Mouse (Mus musculus) forebrain, embryonic 10.5 days (tissue): ENCODE data around the gene Qrfp. TPM values are rescaled to one million over a fixed set of nuclear protein-coding genes. Genes with fewer than 3 reads are reported as not detected.

Source experiments
- DNase-seq: peaks from one replicate; pipeline ENCODE4 v3.0.0-alpha.2; 2017; ENCODE audit warnings: low spot score; ENCODE audit errors: extremely low spot score
- H3K27ac ChIP-seq: fragments of 300-500 bp; sonication (generic); 2 replicates; pipeline ENCODE4 v1.5.1; 2016; ENCODE audit warnings: mild to moderate bottlenecking
- H3K27me3 ChIP-seq: fragments of 300-500 bp; sonication (generic); 2 replicates; pipeline ENCODE4 v1.6.1; 2016; ENCODE audit warnings: mild to moderate bottlenecking; ENCODE audit not compliant: poor library complexity, severe bottlenecking
- H3K36me3 ChIP-seq: fragments of 300-500 bp; sonication (generic); replicated peaks from 2 replicates; pipeline ENCODE4 v1.6.1; 2016; ENCODE audit warnings: mild to moderate bottlenecking, moderate library complexity
- H3K4me1 ChIP-seq: fragments of 300-500 bp; sonication (generic); 2 replicates; pipeline ENCODE4 v1.6.1; 2016
- H3K4me3 ChIP-seq: fragments of 300-500 bp; sonication (generic); 2 replicates; pipeline ENCODE4 v1.5.1; 2016; ENCODE audit warnings: mild to moderate bottlenecking, moderate library complexity
- H3K9me3 ChIP-seq: fragments of 300-500 bp; sonication (generic); 2 replicates; pipeline ENCODE4 v1.6.1; 2016; ENCODE audit warnings: mild to moderate bottlenecking, moderate library complexity
- WGBS: fragments of 180-500 bp; shearing (Covaris S2); methylation state at CpG from one replicate; pipeline ENCODE4 v1.1.7; 2016; 5-methylcytosine and 5-hydroxymethylcytosine counted together
- polyA plus RNA-seq: library from polyadenylated mRNA; unstranded; fragments of >200 nt; fragmentation: Nextera tagmentation; extraction: Ambion mirVana; gene quantifications from 2 replicates; pipeline ENCODE4 v1.2.1, GENCODE M21; 2016

The Qrfp gene
- 0.09 and 0.14 TPM in 2 replicates for polyA plus RNA-seq

DNA sequence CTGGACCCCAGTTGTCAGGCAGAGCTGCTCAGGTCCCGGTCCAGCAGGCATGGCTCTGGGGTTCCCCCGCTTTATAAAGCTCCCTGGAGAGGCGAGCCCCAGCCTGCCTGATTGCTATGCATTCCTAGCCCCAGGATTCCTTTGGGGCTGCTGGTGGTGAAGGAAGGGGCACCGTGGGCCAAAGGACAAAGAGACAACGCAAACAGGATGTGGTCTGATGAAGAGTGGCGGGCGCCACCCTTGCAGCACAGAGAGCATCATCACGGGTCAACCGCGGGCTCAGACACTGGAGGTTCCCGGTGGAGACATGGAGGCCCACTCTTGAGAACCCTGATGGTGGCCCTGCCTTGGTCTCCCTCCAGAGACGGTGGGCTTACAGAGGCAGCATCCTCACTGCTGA, at the start of gene Qrfp:
Qrfp (minus strand) TSS at position 137 of the 400 bp plus-strand sequence.
- DNase-seq, result no peak
- Histone ChIP-seq H3K27ac (peak within 1 kb of the TSS; percentile 20; the same call in 1 of the 2 replicates), H3K9me3 (no peaks in the 10 kb centered on the region), H3K36me3 (no peaks in the 10 kb centered on the region; the same call in 1 of the 2 replicates), H3K4me1 (peaks cover 62% of the 10 kb centered on the region), H3K27me3 (peaks cover 33% of the 10 kb centered on the region; the same call in 1 of the 2 replicates), H3K4me3 (no peak within 1 kb of the TSS)
- WGBS, result 42% methylated on average over 12 of the region's 12 CpGs

DNA sequence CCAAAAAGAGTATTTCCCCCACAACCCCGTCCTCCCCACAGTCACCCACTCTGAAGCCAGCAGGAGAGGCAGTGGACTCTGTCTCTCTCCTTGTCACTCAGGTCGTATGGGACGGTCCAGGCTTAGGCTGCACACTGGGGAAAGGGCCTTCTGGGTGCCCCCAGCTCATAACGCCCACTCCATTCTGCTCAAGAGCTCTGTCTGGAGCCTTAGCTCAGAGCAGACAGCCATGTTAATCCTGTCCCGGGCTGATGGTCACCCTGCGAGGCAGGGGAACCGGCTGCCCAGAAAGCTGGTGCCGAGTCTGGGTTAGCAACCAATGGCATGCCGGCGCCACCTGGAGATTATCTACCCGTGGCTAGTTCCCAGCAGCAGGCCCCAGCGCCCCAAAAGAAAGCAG, 48.1 kb upstream of the Qrfp start:
- Histone ChIP-seq H3K27ac (peak overlapping the region; percentile 51), H3K9me3 (no peaks in the 10 kb centered on the region), H3K4me3 (peak overlapping the region; percentile 29), H3K27me3 (peaks cover 53% of the 10 kb centered on the region), H3K4me1 (peaks cover 45% of the 10 kb centered on the region), H3K36me3 (no peaks in the 10 kb centered on the region)
- 8% methylated on average over 12 of the region's 12 CpGs for WGBS
- no peak for DNase-seq

- DNase-seq, result no peak
- H3K4me1 ChIP-seq, result peaks cover 37% of the 10 kb centered on the region
- peaks cover 50% of the 10 kb centered on the region for H3K27me3 ChIP-seq
- H3K36me3 ChIP-seq, result no peaks in the 10 kb centered on the region
- H3K4me3 ChIP-seq, result no peak overlapping the region
- 84% methylated on average over 6 of the region's 6 CpGs for WGBS
- no peaks in the 10 kb centered on the region for H3K9me3 ChIP-seq
- H3K27ac ChIP-seq, result no peak overlapping the region
Measured at GRCm38 (mm10) chr2:31857180-31857579, 46.8 kb upstream of the Qrfp start.

- H3K27me3 ChIP-seq, result peaks cover 50% of the 10 kb centered on the region
- H3K9me3 ChIP-seq, result no peaks in the 10 kb centered on the region
- 83% methylated on average over 8 of the region's 8 CpGs for WGBS
- peaks cover 49% of the 10 kb centered on the region for H3K4me1 ChIP-seq
- DNase-seq, result no peak
- no peaks in the 10 kb centered on the region for H3K36me3 ChIP-seq
- H3K4me3 ChIP-seq, result no peak overlapping the region
- H3K27ac ChIP-seq, result no peak overlapping the region
Measured at GRCm38 (mm10) chr2:31855991-31856390, 45.6 kb upstream of the Qrfp start.

DNA sequence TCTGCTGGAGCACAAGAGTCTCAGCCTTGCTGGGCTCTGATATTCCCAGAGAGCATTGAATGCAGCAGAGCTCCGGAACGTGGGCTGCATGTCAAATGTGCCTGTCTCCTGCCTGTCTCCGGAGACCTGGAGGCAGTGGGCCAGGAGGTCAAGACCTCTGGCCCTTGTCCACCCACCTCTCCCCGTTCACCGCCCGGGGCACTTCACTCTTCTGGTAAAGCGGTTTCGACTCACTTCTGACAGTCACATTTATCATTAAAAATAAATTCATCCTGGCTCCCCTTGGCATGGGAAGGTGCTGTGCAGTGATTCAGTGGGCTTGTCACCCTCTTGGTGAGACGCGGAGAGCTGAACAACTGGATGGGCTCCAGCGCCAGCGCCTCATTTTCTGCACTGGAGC, 39.8 kb upstream of the Qrfp start:
- peaks cover 56% of the 10 kb centered on the region for H3K4me1 ChIP-seq

GRCm38 (mm10) chr2:31847908-31848307, 37.5 kb upstream of the Qrfp start:
- no peak overlapping the region for H3K4me3 ChIP-seq
- DNase-seq, result no peak
- H3K9me3 ChIP-seq, result no peaks in the 10 kb centered on the region
- 22% methylated on average over 6 of the region's 6 CpGs for WGBS
- H3K27ac ChIP-seq, result no peak overlapping the region
- no peaks in the 10 kb centered on the region for H3K36me3 ChIP-seq
- H3K27me3 ChIP-seq, result peaks cover 62% of the 10 kb centered on the region
- H3K4me1 ChIP-seq, result peaks cover 60% of the 10 kb centered on the region

More for the DNA sequence above, 39.8 kb upstream of the Qrfp start:
- H3K27ac ChIP-seq, result no peak overlapping the region
- no peaks in the 10 kb centered on the region for H3K9me3 ChIP-seq
- no peak overlapping the region for H3K4me3 ChIP-seq
- no peaks in the 10 kb centered on the region for H3K36me3 ChIP-seq
- DNase-seq, result no peak
- peaks cover 43% of the 10 kb centered on the region for H3K27me3 ChIP-seq
- WGBS, result 66% methylated on average over 12 of the region's 12 CpGs

DNA sequence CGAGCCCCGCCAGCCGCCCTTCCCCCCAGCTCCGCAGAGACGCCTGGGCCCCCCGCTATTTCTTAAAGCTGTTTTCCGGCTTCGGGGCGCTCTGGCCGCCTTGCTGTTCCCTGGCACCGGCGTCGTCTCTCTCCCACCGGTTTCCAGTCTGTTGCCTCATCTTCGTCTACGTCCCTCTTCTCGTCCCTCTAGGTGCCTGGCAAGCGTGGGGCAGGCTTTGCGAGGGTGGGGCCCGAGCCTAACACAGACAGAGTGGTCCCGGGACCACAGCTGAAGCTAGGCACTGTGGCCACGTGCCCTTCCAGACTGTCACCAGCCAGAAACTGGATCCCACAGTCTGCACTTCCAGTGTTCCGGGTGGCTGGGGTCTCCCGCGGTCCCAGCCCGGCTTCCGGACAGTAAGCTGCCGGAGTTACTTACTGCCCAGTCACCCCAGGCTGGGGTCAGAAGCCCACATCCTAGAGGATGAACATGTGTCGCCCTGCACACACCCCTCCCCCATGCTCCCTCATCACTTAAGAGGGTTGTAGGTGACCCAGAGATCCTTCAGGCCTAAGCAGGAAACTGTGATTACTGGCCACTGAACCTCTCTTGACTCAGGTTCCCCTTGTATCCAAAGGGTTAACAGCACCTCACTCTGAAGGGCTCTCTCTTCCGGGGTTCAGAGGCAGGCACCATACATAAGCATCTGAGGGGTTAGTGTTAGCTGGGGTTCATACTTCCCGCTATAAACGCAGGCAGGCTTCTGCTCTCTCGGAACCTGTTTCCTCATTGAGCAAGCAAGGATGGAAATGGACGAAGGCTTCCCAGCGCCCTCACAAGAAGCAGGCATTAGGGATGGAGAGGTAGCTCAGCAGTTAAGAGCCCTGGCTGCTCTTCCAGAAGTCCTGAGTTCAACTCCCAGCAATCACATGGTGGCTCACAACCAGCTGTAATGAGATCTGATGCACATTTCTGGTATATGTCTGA, 36.6 kb upstream of the Qrfp start:
- H3K4me3 ChIP-seq, result peak overlapping the region; percentile 63
- DNase-seq, result peak; percentile 34
- no peaks in the 10 kb centered on the region for H3K9me3 ChIP-seq
- H3K27ac ChIP-seq, result peak overlapping the region; percentile 76
- WGBS, result 3% methylated on average over 35 of the region's 35 CpGs
- peaks cover 70% of the 10 kb centered on the region for H3K27me3 ChIP-seq
- peaks cover 59% of the 10 kb centered on the region for H3K4me1 ChIP-seq
- no peaks in the 10 kb centered on the region for H3K36me3 ChIP-seq

DNA sequence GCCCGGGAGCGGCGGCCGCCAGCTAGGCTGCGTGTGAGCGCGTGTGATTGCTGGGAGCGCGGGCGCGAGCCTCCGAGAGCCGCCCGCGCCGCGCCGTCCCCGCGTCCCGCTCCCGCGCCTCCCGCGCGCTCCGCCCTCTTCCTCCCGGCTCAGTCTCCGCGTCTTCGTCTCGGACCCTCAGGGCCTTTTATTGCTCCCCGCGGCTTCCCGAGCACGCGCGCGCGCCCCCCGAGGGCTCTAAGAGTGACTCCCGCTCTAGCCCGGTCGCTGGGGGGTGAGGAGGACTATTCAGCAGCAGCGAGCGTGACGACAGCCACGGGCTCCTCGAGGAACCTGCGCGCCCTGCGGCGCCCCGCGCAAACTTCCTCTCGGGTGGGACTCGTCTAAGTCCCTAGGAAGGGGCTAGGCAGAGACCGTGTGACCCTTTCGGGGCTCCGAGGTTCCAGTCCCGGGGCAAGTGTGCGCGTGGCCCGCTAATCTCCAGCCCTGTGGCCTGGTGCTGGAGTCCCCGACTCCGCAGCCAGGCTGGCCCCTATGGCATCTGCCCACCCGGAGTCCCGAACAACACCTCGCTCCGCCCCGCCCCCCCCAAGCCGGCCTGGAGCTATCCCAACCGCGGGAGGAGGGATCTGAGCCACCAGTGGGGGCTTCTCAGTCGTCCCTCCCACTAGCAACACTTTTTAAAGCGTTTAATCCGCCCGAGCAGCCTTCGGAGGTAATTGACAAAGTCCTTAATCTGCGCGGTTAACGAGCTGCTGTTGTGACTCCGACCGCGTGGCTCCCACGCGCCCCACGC, 35.7 kb upstream of the Qrfp start, which contains the start of gene Fibcd1:
Fibcd1 (minus strand) TSS at position 110 of the 796 bp plus-strand sequence.
- Histone ChIP-seq H3K27me3 (peaks cover 79% of the 10 kb centered on the region), H3K36me3 (no peaks in the 10 kb centered on the region), H3K9me3 (no peaks in the 10 kb centered on the region), H3K4me3 (peak within 1 kb of the TSS; percentile 63), H3K27ac (peak within 1 kb of the TSS; percentile 76), H3K4me1 (peaks cover 50% of the 10 kb centered on the region)
- under 1% methylated on average over 87 of the region's 88 CpGs for WGBS
- peak; percentile 47 for DNase-seq

DNA sequence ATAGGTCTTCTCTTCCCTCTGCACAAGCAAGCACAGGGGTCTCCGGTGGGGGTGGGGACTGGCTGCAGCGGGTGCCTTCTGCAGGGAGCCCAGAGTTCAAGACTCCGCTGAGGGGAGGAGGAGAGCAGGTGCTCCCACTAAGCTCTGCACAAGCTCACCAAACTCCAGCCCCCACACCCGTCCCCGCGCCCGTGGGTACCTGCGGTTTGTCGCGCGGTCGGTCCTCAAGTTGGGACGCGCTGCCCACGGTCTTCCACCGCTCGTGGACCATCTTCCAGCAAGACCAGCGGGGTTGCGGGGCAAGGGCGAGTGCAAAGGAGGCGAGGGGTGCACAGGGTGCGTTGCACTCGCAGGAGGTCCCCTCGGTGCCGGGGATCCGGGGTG, 35.1 kb upstream of the Qrfp start:
- 2% methylated on average over 26 of the region's 26 CpGs for WGBS
- no peak for DNase-seq
- peaks cover 46% of the 10 kb centered on the region for H3K4me1 ChIP-seq

GRCm38 (mm10) chr2:31844729-31845136, 34.4 kb upstream of the Qrfp start:
- 4% methylated on average over 10 of the region's 10 CpGs for WGBS
- H3K27me3 ChIP-seq, result peaks cover 93% of the 10 kb centered on the region
- no peak for DNase-seq
- no peaks in the 10 kb centered on the region for H3K36me3 ChIP-seq
- 0 out of 2 replicates have a peak overlapping the region, but pooled peaks have one; percentile 63 for H3K4me3 ChIP-seq
- peaks cover 41% of the 10 kb centered on the region for H3K4me1 ChIP-seq
- H3K9me3 ChIP-seq, result no peaks in the 10 kb centered on the region
- H3K27ac ChIP-seq, result no peak overlapping the region

More for the DNA sequence above, 35.1 kb upstream of the Qrfp start:
- Histone ChIP-seq H3K27me3 (peaks cover 85% of the 10 kb centered on the region), H3K27ac (peak overlapping the region; percentile 76; the same call in 1 of the 2 replicates), H3K9me3 (no peaks in the 10 kb centered on the region), H3K4me3 (peak overlapping the region; percentile 63), H3K36me3 (no peaks in the 10 kb centered on the region)

DNA sequence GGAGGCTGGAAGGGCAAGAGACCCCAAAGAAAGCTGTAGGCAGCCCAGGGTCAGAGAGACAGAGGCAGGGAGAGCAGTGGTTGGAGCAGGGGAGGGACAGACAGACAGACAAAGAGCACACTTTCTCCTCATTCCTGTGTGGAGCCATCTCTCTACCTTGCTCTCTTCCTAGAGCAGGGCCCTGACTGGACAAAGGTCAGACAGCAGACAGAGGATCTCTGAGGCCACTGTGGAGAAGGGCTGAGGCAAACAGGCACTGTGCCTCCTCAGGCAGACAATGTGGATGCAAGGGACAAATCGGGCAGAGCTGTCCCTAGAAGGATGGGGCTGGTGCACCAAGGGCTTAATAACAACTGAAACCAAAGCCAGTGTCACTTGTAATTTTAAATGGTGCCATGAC, 28.5 kb upstream of the Qrfp start:
- no peak overlapping the region for H3K4me3 ChIP-seq
- H3K27ac ChIP-seq, result no peak overlapping the region
- DNase-seq, result no peak
- no peaks in the 10 kb centered on the region for H3K9me3 ChIP-seq
- peaks cover 87% of the 10 kb centered on the region for H3K27me3 ChIP-seq
- peaks cover 24% of the 10 kb centered on the region for H3K4me1 ChIP-seq
- 58% methylated on average over 1 of the region's 1 CpGs for WGBS
- no peaks in the 10 kb centered on the region for H3K36me3 ChIP-seq

- H3K4me3 ChIP-seq, result peak overlapping the region; percentile 0; the same call in 1 of the 2 replicates
- DNase-seq, result no peak
- 48% methylated on average over 6 of the region's 6 CpGs for WGBS
- H3K9me3 ChIP-seq, result no peaks in the 10 kb centered on the region
- peaks cover 75% of the 10 kb centered on the region for H3K27me3 ChIP-seq
- peaks cover 24% of the 10 kb centered on the region for H3K4me1 ChIP-seq
- H3K36me3 ChIP-seq, result no peaks in the 10 kb centered on the region
- no peak overlapping the region for H3K27ac ChIP-seq
Measured at GRCm38 (mm10) chr2:31836985-31837384, 26.6 kb upstream of the Qrfp start.
